Mouse (Mus musculus): ENCODE measurements at regions not wholly inside any gene's neighbourhood (a gene's known extent, or its start where the extent isn't known, plus 50 kb on each side); places are given as distances from the start of the nearest gene placed in this dataset.

GRCm38 (mm10) chr10:87676041-87676672, 154.6 kb downstream of the Pah start:
- no peaks in the 10 kb centered on the region for H3K27me3 ChIP-seq (replicated peaks; ENCODE audit: control insufficient read depth, insufficient read depth, low read length)
- H3K9ac ChIP-seq (ENCODE audit: low read depth, low read length) = no peak overlapping the region
- H3K36me3 ChIP-seq (ENCODE audit: control insufficient read depth, insufficient read depth, low read length) = no peaks in the 10 kb centered on the region
- WGBS = 63% methylated on average over 4 of the region's 4 CpGs
- H3K27ac ChIP-seq (ENCODE audit: low read depth, low read length) = no peak overlapping the region
- ATAC-seq (replicated peaks; ENCODE audit: low FRiP score) = no peak
- H3K4me2 ChIP-seq = no peak overlapping the region
- H3K4me1 ChIP-seq (replicated peaks; ENCODE audit: control insufficient read depth, insufficient read depth, low read length) = no peaks in the 10 kb centered on the region
- H3K9me3 ChIP-seq (ENCODE audit: control insufficient read depth, low read length) = no peaks in the 10 kb centered on the region
- no peak for DNase-seq (ENCODE audit: low spot score)
- no peak overlapping the region for H3K4me3 ChIP-seq (ENCODE audit: low read depth, low read length)

DNA sequence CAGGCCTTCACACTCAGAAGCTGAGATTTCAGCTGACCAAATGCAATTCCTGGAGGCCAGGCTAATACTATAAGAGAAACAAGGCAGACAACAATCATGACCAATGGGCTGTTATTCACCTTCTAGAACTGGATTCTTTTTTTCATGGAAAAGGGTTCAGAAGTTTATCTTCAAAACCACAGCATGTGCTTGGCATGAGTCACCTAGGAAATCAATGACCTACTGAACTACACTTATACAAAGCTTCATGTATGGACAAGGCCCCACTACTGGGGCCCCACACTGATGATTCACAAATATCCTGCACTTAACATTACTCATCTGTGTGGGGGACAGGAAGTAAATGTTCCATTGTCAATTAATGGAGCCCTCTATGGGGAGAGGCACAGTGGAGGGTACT, 157.4 kb downstream of the Pah start:
- Histone ChIP-seq H3K9ac (ENCODE audit: low read depth, low read length) (no peak overlapping the region), H3K9me3 (ENCODE audit: control insufficient read depth, low read length) (no peaks in the 10 kb centered on the region), H3K4me3 (ENCODE audit: low read depth, low read length) (no peak overlapping the region), H3K27ac (ENCODE audit: low read depth, low read length) (no peak overlapping the region), H3K4me1 (replicated peaks; ENCODE audit: control insufficient read depth, insufficient read depth, low read length) (no peaks in the 10 kb centered on the region), H3K36me3 (ENCODE audit: control insufficient read depth, insufficient read depth, low read length) (no peaks in the 10 kb centered on the region), H3K27me3 (replicated peaks; ENCODE audit: control insufficient read depth, insufficient read depth, low read length) (no peaks in the 10 kb centered on the region), H3K4me2 (no peak overlapping the region)
- ATAC-seq (replicated peaks; ENCODE audit: low FRiP score) = no peak
- no peak for DNase-seq (ENCODE audit: low spot score)

- WGBS = 83% methylated on average over 4 of the region's 4 CpGs
- H3K9ac ChIP-seq (ENCODE audit: low read depth, low read length) = no peak overlapping the region
- no peak overlapping the region for H3K4me3 ChIP-seq (ENCODE audit: low read depth, low read length)
- no peak overlapping the region for H3K27ac ChIP-seq (ENCODE audit: low read depth, low read length)
- H3K4me2 ChIP-seq = no peak overlapping the region
- no peaks in the 10 kb centered on the region for H3K9me3 ChIP-seq (ENCODE audit: control insufficient read depth, low read length)
- ATAC-seq (replicated peaks; ENCODE audit: low FRiP score) = no peak; the same call in 1 of the 2 replicates
- no peaks in the 10 kb centered on the region for H3K27me3 ChIP-seq (replicated peaks; ENCODE audit: control insufficient read depth, insufficient read depth, low read length)
- DNase-seq (ENCODE audit: low spot score) = no peak
- H3K36me3 ChIP-seq (ENCODE audit: control insufficient read depth, insufficient read depth, low read length) = no peaks in the 10 kb centered on the region
- no peaks in the 10 kb centered on the region for H3K4me1 ChIP-seq (replicated peaks; ENCODE audit: control insufficient read depth, insufficient read depth, low read length)
Measured at GRCm38 (mm10) chr10:87686311-87686710, 164.7 kb downstream of the Pah start.

DNA sequence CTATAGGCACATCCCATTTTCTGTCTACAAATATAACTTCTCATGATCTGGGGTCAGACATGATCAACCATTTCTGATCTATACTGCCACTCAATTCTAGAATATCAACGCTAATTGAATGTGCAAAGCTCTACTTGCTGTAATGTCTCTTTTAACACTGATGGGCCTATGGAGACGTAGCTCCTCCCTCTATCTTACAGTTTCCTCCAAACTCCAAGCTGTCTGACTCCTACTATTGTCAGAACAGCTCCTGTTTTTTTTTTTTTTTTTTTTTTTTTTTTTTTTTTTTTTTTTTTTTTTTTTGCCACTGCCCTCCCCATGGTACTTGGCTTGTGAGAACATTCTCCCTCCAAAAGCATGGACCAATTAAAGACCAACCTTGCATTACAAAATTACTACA, 165.2 kb downstream of the Pah start:
- Histone ChIP-seq H3K4me2 (no peak overlapping the region), H3K4me1 (replicated peaks; ENCODE audit: control insufficient read depth, insufficient read depth, low read length) (no peaks in the 10 kb centered on the region), H3K36me3 (ENCODE audit: control insufficient read depth, insufficient read depth, low read length) (no peaks in the 10 kb centered on the region), H3K27me3 (replicated peaks; ENCODE audit: control insufficient read depth, insufficient read depth, low read length) (no peaks in the 10 kb centered on the region), H3K4me3 (ENCODE audit: low read depth, low read length) (no peak overlapping the region), H3K27ac (ENCODE audit: low read depth, low read length) (no peak overlapping the region), H3K9ac (ENCODE audit: low read depth, low read length) (no peak overlapping the region), H3K9me3 (ENCODE audit: control insufficient read depth, low read length) (no peaks in the 10 kb centered on the region)
- 75% methylated on average over 2 of the region's 2 CpGs for WGBS
- DNase-seq (ENCODE audit: low spot score) = no peak
- ATAC-seq (replicated peaks; ENCODE audit: low FRiP score) = no peak

DNA sequence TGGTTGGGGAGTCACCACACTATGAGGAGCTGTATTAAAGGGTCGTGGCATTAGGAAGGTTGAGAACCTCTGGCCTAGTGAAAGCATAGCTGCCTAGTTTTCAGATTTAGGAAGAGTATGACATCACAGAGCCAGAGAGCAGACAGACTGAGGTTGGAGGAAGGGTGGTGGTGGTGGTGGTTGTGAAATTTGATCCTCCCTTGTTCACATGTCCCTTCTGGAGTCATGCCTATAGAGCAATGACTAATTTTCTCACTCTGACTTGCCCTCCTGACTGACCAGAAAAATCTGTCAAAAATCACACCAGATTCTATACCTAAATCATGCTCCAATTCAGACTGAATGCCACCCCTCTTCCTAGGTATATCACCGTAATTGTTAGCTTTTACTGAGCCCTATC, 166.2 kb downstream of the Pah start:
- 57% methylated on average over 2 of the region's 2 CpGs for WGBS
- ATAC-seq (replicated peaks; ENCODE audit: low FRiP score) (no peak), DNase-seq (ENCODE audit: low spot score) (no peak)
- no peaks in the 10 kb centered on the region for H3K36me3 ChIP-seq (ENCODE audit: control insufficient read depth, insufficient read depth, low read length)
- H3K9ac ChIP-seq (ENCODE audit: low read depth, low read length) = no peak overlapping the region
- no peaks in the 10 kb centered on the region for H3K9me3 ChIP-seq (ENCODE audit: control insufficient read depth, low read length)
- H3K4me3 ChIP-seq (ENCODE audit: low read depth, low read length) = no peak overlapping the region
- H3K27me3 ChIP-seq (replicated peaks; ENCODE audit: control insufficient read depth, insufficient read depth, low read length) = no peaks in the 10 kb centered on the region
- no peak overlapping the region for H3K27ac ChIP-seq (ENCODE audit: low read depth, low read length)
- H3K4me2 ChIP-seq = no peak overlapping the region
- no peaks in the 10 kb centered on the region for H3K4me1 ChIP-seq (replicated peaks; ENCODE audit: control insufficient read depth, insufficient read depth, low read length)

GRCm38 (mm10) chr10:87690831-87691230, 167.2 kb upstream of the Igf1 start:
- Histone ChIP-seq H3K27ac (ENCODE audit: low read depth, low read length) (no peak overlapping the region), H3K36me3 (ENCODE audit: control insufficient read depth, insufficient read depth, low read length) (no peaks in the 10 kb centered on the region), H3K9ac (ENCODE audit: low read depth, low read length) (no peak overlapping the region), H3K27me3 (replicated peaks; ENCODE audit: control insufficient read depth, insufficient read depth, low read length) (no peaks in the 10 kb centered on the region), H3K4me2 (no peak overlapping the region), H3K9me3 (ENCODE audit: control insufficient read depth, low read length) (no peaks in the 10 kb centered on the region), H3K4me3 (ENCODE audit: low read depth, low read length) (no peak overlapping the region), H3K4me1 (replicated peaks; ENCODE audit: control insufficient read depth, insufficient read depth, low read length) (no peaks in the 10 kb centered on the region)
- DNase-seq (ENCODE audit: low spot score) (no peak), ATAC-seq (replicated peaks; ENCODE audit: low FRiP score) (no peak)

DNA sequence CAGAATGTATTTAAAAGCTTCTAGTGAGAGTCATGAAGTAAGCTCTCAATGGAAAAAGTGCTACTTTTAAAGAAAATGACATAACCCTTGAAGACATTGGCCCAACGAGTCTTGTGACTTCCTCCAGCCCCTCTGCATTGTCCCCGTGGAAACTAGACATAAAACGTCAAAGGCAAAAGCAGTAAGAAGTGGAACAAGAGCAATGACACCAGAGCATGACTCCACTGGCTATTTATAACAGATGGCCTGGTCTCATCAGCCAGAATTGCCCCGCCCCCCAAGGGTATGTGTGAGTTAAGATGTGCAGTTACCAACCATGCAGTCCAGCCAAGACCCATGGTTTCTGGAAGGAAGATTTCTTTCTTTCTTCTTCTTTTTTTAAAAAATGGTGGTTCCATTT, 161.6 kb upstream of the Igf1 start:
- Histone ChIP-seq H3K27me3 (replicated peaks; ENCODE audit: control insufficient read depth, insufficient read depth, low read length) (no peaks in the 10 kb centered on the region), H3K36me3 (ENCODE audit: control insufficient read depth, insufficient read depth, low read length) (no peaks in the 10 kb centered on the region), H3K9ac (ENCODE audit: low read depth, low read length) (no peak overlapping the region), H3K27ac (ENCODE audit: low read depth, low read length) (no peak overlapping the region), H3K4me3 (ENCODE audit: low read depth, low read length) (no peak overlapping the region), H3K4me2 (no peak overlapping the region), H3K4me1 (replicated peaks; ENCODE audit: control insufficient read depth, insufficient read depth, low read length) (no peaks in the 10 kb centered on the region), H3K9me3 (ENCODE audit: control insufficient read depth, low read length) (no peaks in the 10 kb centered on the region)
- 54% methylated on average over 4 of the region's 4 CpGs for WGBS
- no peak for DNase-seq (ENCODE audit: low spot score)
- no peak for ATAC-seq (replicated peaks; ENCODE audit: low FRiP score)

DNA sequence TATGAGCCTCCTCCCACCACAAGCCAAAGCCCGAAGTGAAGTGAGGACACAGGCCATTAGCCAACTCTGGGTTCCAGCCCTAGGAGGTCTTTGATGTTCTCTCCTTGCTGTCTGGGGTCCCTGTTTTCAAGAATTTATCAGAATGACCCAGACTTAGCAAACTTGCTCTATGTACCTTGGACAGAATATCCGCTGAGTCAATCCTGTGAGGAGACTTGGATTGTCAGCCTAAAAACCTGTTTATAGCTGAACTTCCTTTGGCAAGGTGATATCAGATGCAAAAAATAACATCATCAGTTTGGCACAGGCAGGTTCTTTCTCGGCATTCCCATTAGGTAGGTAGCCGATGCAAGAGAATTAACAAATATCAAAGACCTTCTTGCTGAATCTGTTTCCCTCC, 146.9 kb upstream of the Igf1 start:
- no peak for DNase-seq (ENCODE audit: low spot score)
- WGBS = 69% methylated on average over 4 of the region's 4 CpGs
- no peaks in the 10 kb centered on the region for H3K36me3 ChIP-seq (ENCODE audit: control insufficient read depth, insufficient read depth, low read length)
- no peaks in the 10 kb centered on the region for H3K4me1 ChIP-seq (replicated peaks; ENCODE audit: control insufficient read depth, insufficient read depth, low read length)
- H3K4me2 ChIP-seq = no peak overlapping the region
- H3K9me3 ChIP-seq (ENCODE audit: control insufficient read depth, low read length) = no peaks in the 10 kb centered on the region
- no peak overlapping the region for H3K9ac ChIP-seq (ENCODE audit: low read depth, low read length)
- no peak for ATAC-seq (replicated peaks; ENCODE audit: low FRiP score)
- no peaks in the 10 kb centered on the region for H3K27me3 ChIP-seq (replicated peaks; ENCODE audit: control insufficient read depth, insufficient read depth, low read length)
- H3K4me3 ChIP-seq (ENCODE audit: low read depth, low read length) = no peak overlapping the region
- no peak overlapping the region for H3K27ac ChIP-seq (ENCODE audit: low read depth, low read length)

- H3K4me2 ChIP-seq = no peak overlapping the region
Measured at GRCm38 (mm10) chr10:87711798-87712197, 146.3 kb upstream of the Igf1 start.

More at GRCm38 (mm10) chr10:87711798-87712197, 146.3 kb upstream of the Igf1 start:
- DNase-seq (ENCODE audit: low spot score) = no peak
- ATAC-seq (replicated peaks; ENCODE audit: low FRiP score) = no peak
- Histone ChIP-seq H3K36me3 (ENCODE audit: control insufficient read depth, insufficient read depth, low read length) (no peaks in the 10 kb centered on the region), H3K9ac (ENCODE audit: low read depth, low read length) (no peak overlapping the region), H3K9me3 (ENCODE audit: control insufficient read depth, low read length) (no peaks in the 10 kb centered on the region), H3K4me1 (replicated peaks; ENCODE audit: control insufficient read depth, insufficient read depth, low read length) (no peaks in the 10 kb centered on the region), H3K27ac (ENCODE audit: low read depth, low read length) (no peak overlapping the region), H3K4me3 (ENCODE audit: low read depth, low read length) (no peak overlapping the region), H3K27me3 (replicated peaks; ENCODE audit: control insufficient read depth, insufficient read depth, low read length) (no peaks in the 10 kb centered on the region)
- 55% methylated on average over 3 of the region's 3 CpGs for WGBS
